Mouse (Mus musculus) myocyte (in vitro differentiated cells): ENCODE results near the gene Sesn2.

Experiments used
- CEBPB ChIP-seq: IDR thresholded peaks from 2 replicates; pipeline ENCODE4 v1.6.1; 2011; ENCODE audit warnings: mild to moderate bottlenecking, moderate library complexity; ENCODE audit not compliant: poor library complexity, insufficient read depth, severe bottlenecking
- E2F4 ChIP-seq: IDR thresholded peaks from one replicate; pipeline ENCODE4 v1.6.1; 2011; ENCODE audit warnings: mild to moderate bottlenecking, control low read depth, moderate library complexity; ENCODE audit not compliant: insufficient read depth
- MAX ChIP-seq: IDR thresholded peaks from one replicate; pipeline ENCODE4 v1.6.1; 2011; ENCODE audit warnings: low read depth, mild to moderate bottlenecking, control low read depth
- MYOD1 ChIP-seq, 3 experiments: IDR thresholded peaks; one replicate each; pipeline ENCODE4 v1.6.1; 2011; ENCODE audit warnings: control low read depth in 2 of 3, low read depth in 2 of 3, mild to moderate bottlenecking in 2 of 3, moderate library complexity in 1 of 3; ENCODE audit not compliant: insufficient read length in 2 of 3, control insufficient read depth in 1 of 3
- MYOG ChIP-seq, 3 experiments: IDR thresholded peaks; one replicate each; pipeline ENCODE4 v1.6.1; 2011; ENCODE audit warnings: control low read depth in 2 of 3, low read depth in 2 of 3, mild to moderate bottlenecking in 2 of 3; ENCODE audit not compliant: insufficient read length in 2 of 3, control insufficient read depth in 1 of 3, insufficient read depth in 1 of 3
- POLR2A ChIP-seq: IDR thresholded peaks from one replicate; pipeline ENCODE4 v1.6.1; 2011; ENCODE audit warnings: low read depth, mild to moderate bottlenecking, control low read depth, moderate library complexity; ENCODE audit not compliant: insufficient read length
- POLR2AphosphoS2 ChIP-seq: IDR thresholded peaks from one replicate; pipeline ENCODE4 v1.6.1; 2011; ENCODE audit warnings: low read depth, control low read depth; ENCODE audit not compliant: insufficient read length
- SRF ChIP-seq: IDR thresholded peaks from one replicate; pipeline ENCODE4 v1.6.1; 2011; ENCODE audit warnings: low read depth; ENCODE audit not compliant: control insufficient read depth, insufficient read length
- TCF12 ChIP-seq: IDR thresholded peaks from one replicate; pipeline ENCODE4 v1.6.1; 2011; ENCODE audit warnings: mild to moderate bottlenecking, control low read depth; ENCODE audit not compliant: poor library complexity, insufficient read depth, severe bottlenecking
- USF1 ChIP-seq: IDR thresholded peaks from one replicate; pipeline ENCODE4 v1.6.1; 2011; ENCODE audit warnings: low read depth, mild to moderate bottlenecking, control low read depth, moderate library complexity

- TF ChIP-seq USF1, result no peak
- no peak for TF ChIP-seq POLR2A
- no peak for TF ChIP-seq MAX
- no peak for TF ChIP-seq TCF12
- TF ChIP-seq CEBPB, result no peak
- no peak for TF ChIP-seq SRF
- TF ChIP-seq MYOD1 (IDR thresholded peaks at IDR 0.05; ENCODE audit: control insufficient read depth in 1 of 3, insufficient read length in 2 of 3, low read depth in 2 of 3), result no peak
- no peak for TF ChIP-seq E2F4
- TF ChIP-seq MYOG (IDR thresholded peaks at IDR 0.05; ENCODE audit: control insufficient read depth in 1 of 3, insufficient read depth in 1 of 3, insufficient read length in 2 of 3, low read depth in 2 of 3), result no peak
- no peak for TF ChIP-seq POLR2AphosphoS2
Measured at GRCm38 (mm10) chr4:132505800-132506199, 4.5 kb downstream of the Sesn2 start.
